In genomic region chr12:96235996-96236525, GRCm38 (mm10) we compare ENCODE assay signal across 33 mouse cellular contexts.
DNase-seq lines count a peak whose midpoint lies in the region; ATAC-seq lines count a peak whose summit lies in the region.
"Had no signal": no experiment of that assay in that cellular context is flagged by ENCODE, and none has a peak within 500 bp of the region (broad histone marks: within the 10 kb centered on the region; RNA-seq: fewer than 3 reads in every experiment).

No protein-coding gene starts in this region.

- no peaks in the 10 kb centered on the region for H3K27me3 ChIP-seq in kidney, embryonic 16.5 days (ENCODE audit: insufficient read depth, low read length)
- no peaks in the 10 kb centered on the region for H3K27me3 ChIP-seq in midbrain, embryonic 10.5 days (ENCODE audit: low read depth, poor library complexity, severe bottlenecking)
- H3K27me3 ChIP-seq: CH12.LX; forebrain, embryonic 12.5 days; hindbrain, embryonic 15.5 days; limb, embryonic 15.5 days; liver, embryonic 13.5 days; megakaryocyte, embryonic 14.5 days; midbrain, embryonic 13.5 days; neural tube, embryonic 13.5 days; stomach, embryonic 15.5 days had no signal

- no peaks in the 10 kb centered on the region for H3K4me1 ChIP-seq in kidney, embryonic 16.5 days (ENCODE audit: insufficient read depth, low read length)
- H3K4me1 ChIP-seq in midbrain, embryonic 10.5 days = no peaks in the 10 kb centered on the region
- H3K4me1 ChIP-seq: forebrain, embryonic 12.5 days; hindbrain, embryonic 10.5 days; hindbrain, embryonic 15.5 days; limb, embryonic 10.5 days; limb, embryonic 15.5 days; liver, embryonic 13.5 days; midbrain, embryonic 13.5 days; neural tube, embryonic 13.5 days; stomach, embryonic 15.5 days had no signal

- no peaks in the 10 kb centered on the region for H3K36me3 ChIP-seq in kidney, embryonic 16.5 days (ENCODE audit: insufficient read depth, low read length)
- no peaks in the 10 kb centered on the region for H3K36me3 ChIP-seq in midbrain, embryonic 10.5 days
- H3K36me3 ChIP-seq: forebrain, embryonic 12.5 days; hindbrain, embryonic 10.5 days; hindbrain, embryonic 15.5 days; limb, embryonic 10.5 days; limb, embryonic 15.5 days; liver, embryonic 13.5 days; midbrain, embryonic 13.5 days; neural tube, embryonic 13.5 days; stomach, embryonic 15.5 days had no signal

- no peaks in the 10 kb centered on the region for H3K9me3 ChIP-seq in kidney, embryonic 16.5 days (ENCODE audit: low read length)
- H3K9me3 ChIP-seq in midbrain, embryonic 10.5 days (replicated peaks) = no peaks in the 10 kb centered on the region
- H3K9me3 ChIP-seq: forebrain, embryonic 12.5 days; hindbrain, embryonic 10.5 days; hindbrain, embryonic 15.5 days; limb, embryonic 10.5 days; limb, embryonic 15.5 days; liver, embryonic 13.5 days; megakaryocyte, embryonic 14.5 days; midbrain, embryonic 13.5 days; neural tube, embryonic 13.5 days; stomach, embryonic 15.5 days had no signal

- DNase-seq in kidney, adult 8-10 months = no peak
- peak; percentile 76 for DNase-seq in 416B (ENCODE audit: low read depth)
- peak; percentile 4 for DNase-seq in telencephalon, adult 2 months (ENCODE audit: low read depth, low spot score)
- no peak for DNase-seq in midbrain, embryonic 10.5 days (ENCODE audit: low spot score)
- DNase-seq: adrenal gland, postnatal 10 days; cerebellum, adult 11-12 months; cerebellum, adult 9-11 months; forebrain, postnatal 0 days; heart, postnatal 14 days; kidney, adult 2 months; liver, embryonic 13.5 days; lung, adult 18-20 months; lung, postnatal 4 days; right cerebral cortex, postnatal 14 days; thymus, adult 2 months; thymus, postnatal 36 days had no signal

- H3K4me3 ChIP-seq in kidney, embryonic 16.5 days (ENCODE audit: low read length) = no peak overlapping the region
- no peak overlapping the region for H3K4me3 ChIP-seq in midbrain, embryonic 10.5 days
- H3K4me3 ChIP-seq: erythroblast, embryonic 14.5 days; forebrain, embryonic 12.5 days; hindbrain, embryonic 10.5 days; hindbrain, embryonic 15.5 days; layer of hippocampus, adult 2 months; left cerebral cortex, adult 2 months; limb, embryonic 10.5 days; limb, embryonic 15.5 days; liver, embryonic 13.5 days; megakaryocyte, embryonic 14.5 days; midbrain, embryonic 13.5 days; neural tube, embryonic 13.5 days; stomach, embryonic 15.5 days had no signal

- 33% methylated on average over 3 of the region's 3 CpGs for WGBS in kidney, embryonic 16.5 days
- WGBS in midbrain, embryonic 10.5 days = 78% methylated on average over 3 of the region's 3 CpGs

- peak; percentile 61 for ATAC-seq in kidney, embryonic 16.5 days (ENCODE audit: low FRiP score, low TSS enrichment)
- 0 out of 2 replicates have a peak, but pooled peaks have one; percentile 22 for ATAC-seq in common myeloid progenitor, adult 5-6 weeks (replicated peaks; ENCODE audit: low read depth, poor library complexity, severe bottlenecking)
- no peak for ATAC-seq in inflammation-experienced regulatory T-cells, adult 6 months
- ATAC-seq: forebrain, postnatal 0 days; lung, postnatal 0 days; midbrain, embryonic 13.5 days had no signal

- no peak overlapping the region for H3K27ac ChIP-seq in kidney, embryonic 16.5 days (ENCODE audit: low read length)
- no peak overlapping the region for H3K27ac ChIP-seq in midbrain, embryonic 10.5 days (replicated peaks)
- H3K27ac ChIP-seq: forebrain, embryonic 12.5 days; hindbrain, embryonic 10.5 days; hindbrain, embryonic 15.5 days; layer of hippocampus, adult 2 months; left cerebral cortex, adult 2 months; limb, embryonic 10.5 days; limb, embryonic 15.5 days; liver, embryonic 13.5 days; midbrain, embryonic 13.5 days; neural tube, embryonic 13.5 days; stomach, embryonic 15.5 days had no signal

- no peak overlapping the region for H3K9ac ChIP-seq in kidney, embryonic 16.5 days (replicated peaks; ENCODE audit: low read length)
- H3K9ac ChIP-seq: forebrain, embryonic 12.5 days; forebrain, postnatal 0 days; hindbrain, embryonic 15.5 days; limb, embryonic 15.5 days; liver, embryonic 13.5 days; midbrain, embryonic 13.5 days; neural tube, embryonic 13.5 days; stomach, embryonic 15.5 days had no signal

- H3K4me2 ChIP-seq in kidney, embryonic 16.5 days (replicated peaks; ENCODE audit: low read depth, low read length) = no peak overlapping the region
- H3K4me2 ChIP-seq: forebrain, embryonic 12.5 days; hindbrain, embryonic 15.5 days; limb, embryonic 15.5 days; liver, embryonic 13.5 days; midbrain, embryonic 13.5 days; neural tube, embryonic 13.5 days; stomach, embryonic 15.5 days had no signal

Comparison
In these comparisons a context has a peak if more than half of its experiments do, and no peak if none do; other contexts are left out.
1. DNase-seq: peak in 416B (single experiment) and telencephalon, adult 2 months (single experiment); none in kidney, adult 8-10 months (0 of 2) and midbrain, embryonic 10.5 days (single experiment).